Mouse (Mus musculus) forebrain, embryonic 10.5 days (tissue): ENCODE data around the gene Pnmal1. TPM values are rescaled to one million over a fixed set of nuclear protein-coding genes. Genes with fewer than 3 reads are reported as not detected.

ENCODE experiments used
- DNase-seq: peaks from one replicate; pipeline ENCODE4 v3.0.0-alpha.2; 2017; ENCODE audit warnings: low spot score; ENCODE audit errors: extremely low spot score
- H3K27ac ChIP-seq: fragments of 300-500 bp; sonication (generic); 2 replicates; pipeline ENCODE4 v1.5.1; 2016; ENCODE audit warnings: mild to moderate bottlenecking
- H3K27me3 ChIP-seq: fragments of 300-500 bp; sonication (generic); 2 replicates; pipeline ENCODE4 v1.6.1; 2016; ENCODE audit warnings: mild to moderate bottlenecking; ENCODE audit not compliant: poor library complexity, severe bottlenecking
- H3K36me3 ChIP-seq: fragments of 300-500 bp; sonication (generic); replicated peaks from 2 replicates; pipeline ENCODE4 v1.6.1; 2016; ENCODE audit warnings: mild to moderate bottlenecking, moderate library complexity
- H3K4me1 ChIP-seq: fragments of 300-500 bp; sonication (generic); 2 replicates; pipeline ENCODE4 v1.6.1; 2016
- H3K4me3 ChIP-seq: fragments of 300-500 bp; sonication (generic); 2 replicates; pipeline ENCODE4 v1.5.1; 2016; ENCODE audit warnings: mild to moderate bottlenecking, moderate library complexity
- H3K9me3 ChIP-seq: fragments of 300-500 bp; sonication (generic); 2 replicates; pipeline ENCODE4 v1.6.1; 2016; ENCODE audit warnings: mild to moderate bottlenecking, moderate library complexity
- WGBS: fragments of 180-500 bp; shearing (Covaris S2); methylation state at CpG from one replicate; pipeline ENCODE4 v1.1.7; 2016; 5-methylcytosine and 5-hydroxymethylcytosine counted together
- polyA plus RNA-seq: library from polyadenylated mRNA; unstranded; fragments of >200 nt; fragmentation: Nextera tagmentation; extraction: Ambion mirVana; gene quantifications from 2 replicates; pipeline ENCODE4 v1.2.1, GENCODE M21; 2016

Pnmal1 gene
- 7.3 and 9.3 TPM in 2 replicates for polyA plus RNA-seq

DNA sequence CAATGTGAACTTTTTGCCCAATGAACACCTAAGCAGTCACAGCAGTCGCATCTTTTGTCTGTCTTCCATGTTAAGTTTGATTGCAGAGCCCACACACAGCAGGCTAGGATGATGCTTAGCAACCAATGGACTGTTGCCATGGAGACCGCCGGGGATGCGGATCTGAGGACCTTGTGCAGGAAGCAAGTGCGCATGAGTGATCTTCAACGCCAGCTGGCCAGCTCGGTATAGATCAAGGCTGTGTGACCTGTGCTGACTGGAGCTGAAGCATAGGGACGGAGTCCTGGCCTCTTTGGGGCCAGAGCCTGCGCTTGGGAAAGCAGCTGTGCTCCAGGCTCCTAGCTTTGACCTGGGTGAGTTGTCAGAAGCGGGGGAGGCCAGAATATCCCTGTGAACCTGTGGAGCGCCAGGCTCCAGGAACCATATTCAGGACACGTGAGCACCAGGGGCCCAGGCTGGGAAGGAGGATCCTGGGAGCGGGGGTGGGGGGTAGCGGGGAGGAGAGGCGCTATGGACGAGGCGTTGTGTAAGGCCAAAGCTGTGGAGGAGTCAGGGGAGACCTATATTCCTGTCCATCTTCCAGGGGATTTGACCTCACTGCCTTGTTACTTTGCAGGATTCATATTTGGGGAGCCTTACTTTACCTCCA lies at the start of gene Pnmal1:
TSS of gene Pnmal1 (plus strand) at position 141 of the 649 bp plus-strand sequence.
- DNase-seq, result peak; percentile 96
- H3K4me3 ChIP-seq, result peak within 1 kb of the TSS; percentile 50
- H3K36me3 ChIP-seq, result peaks cover 3% of the 10 kb centered on the region; the same call in 1 of the 2 replicates
- peaks cover 10% of the 10 kb centered on the region for H3K27me3 ChIP-seq
- peaks cover 34% of the 10 kb centered on the region for H3K4me1 ChIP-seq
- H3K9me3 ChIP-seq, result no peaks in the 10 kb centered on the region
- peak within 1 kb of the TSS; percentile 88 for H3K27ac ChIP-seq
- 19% methylated on average over 17 of the region's 17 CpGs for WGBS

DNA sequence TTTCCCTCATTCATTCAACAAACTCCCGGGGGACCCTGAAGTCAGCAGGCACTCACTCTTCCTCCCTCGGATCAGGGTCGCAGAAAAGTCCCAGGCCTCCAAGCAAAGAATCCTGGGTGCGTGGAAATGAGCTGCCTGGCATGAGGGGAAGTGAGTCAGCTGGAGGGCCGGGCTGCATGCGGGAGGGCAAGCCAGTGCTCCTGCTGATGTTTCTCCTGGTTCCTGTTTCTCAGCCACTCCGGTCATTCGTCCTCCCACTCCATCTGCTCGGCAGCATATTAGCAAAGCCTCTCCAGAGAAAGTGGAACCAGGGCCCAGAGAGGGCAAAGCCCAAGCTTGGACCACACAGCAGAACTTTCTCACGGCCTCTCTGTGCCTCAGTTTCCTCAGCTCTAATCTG lies 49.6 kb upstream of the Pnmal1 start:
- Histone ChIP-seq H3K36me3 (peaks cover 17% of the 10 kb centered on the region), H3K27me3 (peaks cover 26% of the 10 kb centered on the region; the same call in 1 of the 2 replicates), H3K27ac (no peak overlapping the region), H3K4me1 (peaks cover 30% of the 10 kb centered on the region), H3K4me3 (no peak overlapping the region), H3K9me3 (no peaks in the 10 kb centered on the region)
- no peak for DNase-seq
- 65% methylated on average over 10 of the region's 10 CpGs for WGBS

DNA sequence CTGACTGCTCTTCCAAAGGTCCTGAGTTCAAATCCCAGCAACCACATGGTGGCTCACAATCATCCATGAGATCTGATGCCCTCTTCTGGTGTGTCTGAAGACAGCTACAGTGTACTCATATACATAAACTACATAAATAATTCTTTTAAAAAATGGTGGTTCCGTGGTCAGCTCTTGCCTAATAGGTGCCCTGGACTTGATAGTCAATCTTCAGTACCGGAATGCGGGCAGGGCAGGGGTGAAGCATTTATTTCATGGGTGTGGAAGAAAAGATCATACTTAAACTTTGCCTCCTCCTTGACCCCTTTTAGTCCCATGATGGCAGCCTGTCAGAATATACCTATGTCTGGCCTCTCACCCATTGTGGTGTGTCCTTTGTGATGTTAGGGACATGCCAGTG lies 47.6 kb upstream of the Pnmal1 start:
- Histone ChIP-seq H3K27ac (no peak overlapping the region), H3K4me1 (peaks cover 11% of the 10 kb centered on the region), H3K9me3 (no peaks in the 10 kb centered on the region), H3K36me3 (peaks cover 37% of the 10 kb centered on the region), H3K27me3 (peaks cover 25% of the 10 kb centered on the region; the same call in 1 of the 2 replicates), H3K4me3 (no peak overlapping the region)
- 96% methylated on average over 3 of the region's 3 CpGs for WGBS
- DNase-seq, result no peak

DNA sequence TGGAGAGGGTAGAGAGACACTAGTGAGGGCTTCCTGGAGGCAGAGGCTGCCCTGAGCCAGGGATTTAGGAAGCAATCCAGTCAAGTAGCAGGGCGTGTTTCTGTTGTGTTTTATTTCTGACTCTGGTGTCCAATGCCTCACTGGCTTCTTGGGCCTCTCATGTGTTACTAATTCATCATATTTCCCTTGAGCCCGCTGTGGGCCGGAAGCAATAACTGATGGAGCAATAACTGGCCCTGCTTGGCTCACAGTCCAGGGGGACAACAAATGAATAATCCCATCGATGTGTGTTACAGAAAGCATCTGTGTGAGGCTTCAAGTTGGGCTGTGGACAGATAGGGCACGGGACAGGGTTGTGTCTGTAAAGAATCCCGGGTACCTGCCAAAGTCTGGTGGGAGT lies 47.1 kb upstream of the Pnmal1 start:
- no peaks in the 10 kb centered on the region for H3K9me3 ChIP-seq
- DNase-seq, result no peak
- peaks cover 41% of the 10 kb centered on the region for H3K36me3 ChIP-seq
- peaks cover 10% of the 10 kb centered on the region for H3K4me1 ChIP-seq
- WGBS, result 89% methylated on average over 6 of the region's 6 CpGs
- H3K27ac ChIP-seq, result no peak overlapping the region
- peaks cover 22% of the 10 kb centered on the region; the same call in 1 of the 2 replicates for H3K27me3 ChIP-seq
- H3K4me3 ChIP-seq, result no peak overlapping the region

DNA sequence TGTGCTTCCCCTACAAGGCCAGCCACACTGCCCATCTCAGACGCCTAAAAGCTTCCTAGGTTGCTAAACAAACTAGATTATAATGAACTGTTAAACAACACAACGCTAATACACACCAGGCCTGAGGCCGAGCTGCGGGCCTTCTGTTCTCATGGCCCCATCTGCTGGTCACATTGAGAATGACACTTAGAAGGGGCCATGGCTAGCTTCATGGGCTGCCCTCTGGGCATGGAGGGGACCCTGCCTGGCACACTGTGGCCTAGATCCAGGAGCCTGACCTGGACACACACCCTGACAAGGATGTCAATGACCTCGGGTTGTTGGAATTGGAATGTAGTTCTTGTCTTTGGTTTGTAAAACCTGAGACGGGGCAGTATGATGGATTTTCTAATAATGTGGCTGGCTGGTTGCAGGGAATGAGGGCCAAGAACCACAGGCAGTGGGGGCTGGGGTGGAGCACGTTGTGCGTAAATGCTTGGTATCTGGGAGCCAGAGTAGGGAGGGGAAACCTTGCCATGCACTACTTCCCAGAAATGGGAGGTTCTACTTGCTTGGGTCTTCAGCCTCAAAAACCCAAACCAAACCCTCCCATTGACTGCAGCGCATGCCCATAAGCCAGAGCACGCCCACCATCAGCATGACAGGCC lies 45.5 kb upstream of the Pnmal1 start:
- WGBS, result 43% methylated on average over 10 of the region's 10 CpGs
- H3K4me1 ChIP-seq, result no peaks in the 10 kb centered on the region; the same call in 1 of the 2 replicates
- DNase-seq, result peak; percentile 69
- no peak overlapping the region for H3K27ac ChIP-seq
- peaks cover 57% of the 10 kb centered on the region for H3K36me3 ChIP-seq
- H3K4me3 ChIP-seq, result no peak overlapping the region
- no peaks in the 10 kb centered on the region for H3K9me3 ChIP-seq
- H3K27me3 ChIP-seq, result 0 out of 2 replicates have a peak, but pooled peaks cover 12% of the 10 kb centered on the region

DNA sequence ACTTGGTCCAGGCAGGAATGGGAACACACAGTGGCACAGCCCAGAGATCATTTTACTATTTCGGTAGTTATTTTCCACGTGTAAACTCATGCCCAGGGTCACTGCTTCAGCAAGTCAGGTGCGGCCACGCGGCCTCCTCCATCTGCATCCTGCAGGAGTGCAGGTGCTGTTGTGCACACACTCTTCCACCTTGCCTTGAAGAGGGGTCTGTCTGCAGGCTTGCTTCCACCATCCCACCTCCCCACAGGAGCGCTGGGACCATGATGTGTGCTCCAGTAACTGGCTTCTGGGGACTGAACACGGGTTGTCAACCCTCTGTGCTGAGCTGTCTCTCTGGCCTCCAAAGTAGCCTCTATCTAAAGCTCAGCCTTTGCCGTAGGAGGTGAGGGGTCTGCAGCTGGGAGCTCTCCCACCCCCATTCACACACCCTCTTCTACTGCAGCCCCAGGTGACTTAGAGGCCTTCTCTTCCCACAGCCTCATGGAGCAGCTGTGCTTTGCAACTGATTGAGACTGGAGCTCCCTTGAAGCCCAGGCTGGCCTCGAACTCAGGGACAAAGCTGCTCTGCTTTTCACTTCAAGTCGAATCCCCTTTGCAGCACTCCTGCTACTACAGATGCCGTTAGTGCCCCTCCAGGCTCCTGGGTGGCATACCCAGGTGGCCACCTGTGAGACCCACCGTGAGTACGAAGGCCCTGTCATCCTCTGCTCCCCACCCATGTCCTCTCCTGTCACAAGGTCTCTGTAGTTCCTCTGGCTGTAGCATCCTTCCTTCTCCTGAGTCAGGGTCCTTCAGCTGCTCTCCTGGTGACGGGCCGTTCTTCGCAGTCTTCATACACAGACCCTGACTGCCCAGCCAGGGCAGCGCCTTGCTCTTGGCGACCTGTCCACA lies 44.8 kb upstream of the Pnmal1 start:
- Histone ChIP-seq H3K9me3 (no peaks in the 10 kb centered on the region), H3K36me3 (peaks cover 64% of the 10 kb centered on the region), H3K4me3 (no peak overlapping the region), H3K4me1 (peaks cover 6% of the 10 kb centered on the region), H3K27me3 (0 out of 2 replicates have a peak, but pooled peaks cover 4% of the 10 kb centered on the region), H3K27ac (no peak overlapping the region)
- DNase-seq, result no peak
- 86% methylated on average over 18 of the region's 18 CpGs for WGBS

DNA sequence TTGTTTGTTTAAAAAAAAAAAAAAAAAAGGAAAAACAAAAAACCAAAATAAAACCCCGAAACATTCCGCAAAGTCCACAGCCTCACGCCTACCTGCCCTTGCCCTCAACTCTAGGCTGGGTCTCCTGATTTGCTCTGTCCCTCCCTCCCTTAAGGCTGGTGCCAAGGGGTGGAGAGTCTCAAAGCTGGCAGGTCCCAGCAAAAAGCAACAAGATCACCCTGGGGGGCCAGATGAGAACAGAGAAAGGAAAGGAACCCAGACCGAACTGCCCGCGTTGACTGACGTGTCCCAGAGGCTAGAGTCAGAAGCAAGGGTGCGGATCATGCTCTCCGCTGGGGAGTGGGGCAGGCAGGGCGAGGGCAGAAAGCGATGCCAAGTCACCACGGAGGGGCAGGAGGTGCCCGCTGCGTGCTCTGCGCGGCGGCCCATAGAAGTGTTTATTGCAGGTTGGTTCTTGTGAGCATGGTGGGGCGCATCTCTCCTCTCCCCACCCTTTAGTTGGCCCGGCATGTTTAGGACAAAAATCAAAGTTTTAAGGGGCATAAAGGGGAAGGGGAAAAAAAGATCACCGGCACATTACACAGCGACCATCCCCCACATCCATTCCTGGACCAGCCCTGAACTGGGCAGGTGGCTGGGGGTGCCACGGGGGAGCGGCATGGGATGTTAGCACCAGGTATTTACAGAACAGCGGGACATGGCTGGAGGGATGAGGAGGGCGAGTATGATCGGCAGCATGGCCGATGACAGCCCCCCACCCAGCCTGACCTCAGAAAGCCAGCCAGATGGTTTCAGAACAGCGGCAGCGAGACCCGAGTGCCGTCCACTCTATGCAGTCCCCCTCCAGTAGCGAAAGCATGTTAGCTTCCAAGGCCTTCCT lies 43.8 kb upstream of the Pnmal1 start:
- Histone ChIP-seq H3K4me3 (no peak overlapping the region), H3K9me3 (no peaks in the 10 kb centered on the region), H3K36me3 (peaks cover 72% of the 10 kb centered on the region), H3K4me1 (peaks cover 15% of the 10 kb centered on the region), H3K27ac (no peak overlapping the region), H3K27me3 (no peaks in the 10 kb centered on the region)
- WGBS, result 94% methylated on average over 32 of the region's 32 CpGs
- DNase-seq, result no peak

DNA sequence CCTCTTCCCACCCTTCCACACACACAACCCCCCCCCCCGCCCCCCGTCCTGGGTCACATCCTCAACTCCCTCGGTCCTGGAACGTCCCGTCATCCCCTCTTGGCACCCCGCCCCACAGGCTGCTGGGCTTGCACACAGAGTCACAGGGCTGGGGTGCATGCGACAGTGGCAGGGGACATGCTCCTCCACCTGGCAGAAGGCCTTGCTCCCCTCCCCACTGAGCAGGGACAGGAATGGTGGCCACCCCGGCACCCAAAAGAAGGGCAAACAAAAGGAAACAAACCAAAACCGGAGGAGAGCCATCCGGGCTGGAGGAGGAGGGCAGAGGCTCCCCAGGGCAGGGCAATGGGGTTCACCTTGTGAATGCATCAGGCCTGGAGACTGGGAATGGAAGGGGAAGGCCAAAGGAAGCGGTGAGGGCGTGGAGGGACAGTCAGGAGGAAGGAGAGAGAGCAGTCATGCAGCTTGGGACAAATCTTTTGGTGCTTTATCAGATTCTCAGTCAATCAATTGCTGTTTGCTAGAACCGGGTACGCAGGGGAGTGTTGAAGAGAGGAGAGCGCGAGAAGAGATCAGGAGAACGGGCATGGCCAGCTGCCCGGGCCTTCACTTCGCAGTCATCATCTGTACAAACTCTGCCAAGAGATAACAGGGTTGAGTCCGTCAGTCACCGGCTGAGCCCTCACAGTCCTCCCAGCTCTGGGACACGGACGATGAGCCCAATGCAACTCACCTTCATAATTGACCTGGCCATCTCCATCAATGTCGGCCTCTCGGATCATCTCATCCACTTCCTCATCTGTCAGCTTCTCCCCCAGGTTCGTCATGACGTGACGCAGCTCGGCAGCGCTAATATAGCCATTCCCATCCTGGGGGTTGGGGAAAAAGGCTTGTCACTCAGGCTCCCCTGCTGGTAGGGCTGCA lies 42.9 kb upstream of the Pnmal1 start:
- no peaks in the 10 kb centered on the region for H3K9me3 ChIP-seq
- H3K27me3 ChIP-seq, result no peaks in the 10 kb centered on the region
- no peak for DNase-seq
- peaks cover 24% of the 10 kb centered on the region for H3K4me1 ChIP-seq
- no peak overlapping the region for H3K4me3 ChIP-seq
- peaks cover 81% of the 10 kb centered on the region for H3K36me3 ChIP-seq
- WGBS, result 89% methylated on average over 30 of the region's 30 CpGs
- no peak overlapping the region for H3K27ac ChIP-seq

DNA sequence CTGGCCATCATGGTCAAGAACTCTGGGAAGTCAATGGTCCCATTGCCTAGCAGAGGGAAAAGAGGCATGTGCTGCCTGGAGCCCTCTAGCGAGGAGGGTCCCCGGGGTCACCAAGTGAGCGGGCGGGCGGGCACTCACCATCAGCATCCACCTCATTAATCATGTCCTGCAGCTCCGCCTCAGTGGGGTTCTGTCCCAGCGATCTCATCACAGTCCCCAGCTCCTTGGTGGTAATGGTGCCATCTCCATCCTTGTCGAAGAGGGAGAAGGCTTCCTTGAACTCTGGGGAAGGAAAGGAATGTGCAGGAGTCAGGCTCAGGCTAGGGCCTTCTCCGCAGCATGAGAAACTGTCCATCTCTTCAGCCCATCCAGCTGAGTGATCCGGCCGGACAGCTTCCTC lies 42.0 kb upstream of the Pnmal1 start:
- WGBS, result 93% methylated on average over 11 of the region's 11 CpGs

DNA sequence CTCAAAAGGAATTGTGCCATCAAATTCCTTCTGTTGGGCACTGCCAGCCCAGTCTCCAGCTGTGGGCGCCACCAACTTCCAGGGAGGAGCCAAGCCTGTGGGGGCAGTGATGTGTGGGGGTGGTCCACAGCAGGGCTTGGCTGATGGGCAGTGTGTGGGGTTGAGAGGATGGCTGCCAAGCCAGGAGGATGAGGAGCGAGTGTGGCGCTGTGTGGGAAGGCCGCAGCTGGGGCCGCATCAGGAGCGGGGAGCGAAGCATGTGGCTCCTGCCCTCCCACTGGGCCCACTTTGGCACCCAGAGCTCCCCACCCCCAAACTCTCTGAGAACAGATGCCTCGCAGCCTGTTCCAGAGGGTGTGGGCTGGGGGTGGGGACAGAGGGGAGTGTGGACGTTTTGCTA lies 41.5 kb upstream of the Pnmal1 start:
- Histone ChIP-seq H3K36me3 (peaks cover 87% of the 10 kb centered on the region), H3K4me3 (no peak overlapping the region), H3K4me1 (peaks cover 38% of the 10 kb centered on the region), H3K27me3 (no peaks in the 10 kb centered on the region), H3K9me3 (no peaks in the 10 kb centered on the region), H3K27ac (no peak overlapping the region)
- DNase-seq, result no peak
- WGBS, result 92% methylated on average over 9 of the region's 9 CpGs

More for the DNA sequence above, 42.0 kb upstream of the Pnmal1 start:
- H3K27me3 ChIP-seq, result no peaks in the 10 kb centered on the region
- H3K36me3 ChIP-seq, result peaks cover 88% of the 10 kb centered on the region
- H3K9me3 ChIP-seq, result no peaks in the 10 kb centered on the region
- H3K4me1 ChIP-seq, result peaks cover 32% of the 10 kb centered on the region
- no peak overlapping the region for H3K27ac ChIP-seq
- DNase-seq, result no peak
- H3K4me3 ChIP-seq, result no peak overlapping the region

DNA sequence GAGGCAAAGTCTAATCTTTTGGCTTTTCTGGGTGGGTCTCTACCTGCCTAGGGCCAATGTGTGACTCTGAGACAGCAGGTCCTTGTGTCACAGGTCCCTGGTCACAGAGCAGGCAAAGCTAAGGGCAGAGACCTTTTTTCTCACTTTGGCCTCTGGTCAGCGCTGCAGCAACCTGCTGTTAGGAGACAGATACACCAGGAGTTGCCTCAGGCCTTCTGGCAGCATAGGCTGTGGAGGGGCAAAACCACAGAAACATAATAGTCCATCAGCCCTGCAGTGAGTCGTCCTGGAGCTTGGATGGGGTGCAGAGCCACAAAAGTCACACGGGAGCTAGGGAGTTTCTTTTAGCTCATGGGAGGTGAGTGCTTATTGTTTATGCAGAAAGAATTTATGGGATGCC lies 40.8 kb upstream of the Pnmal1 start:
- no peak overlapping the region for H3K27ac ChIP-seq
- H3K36me3 ChIP-seq, result peaks cover 83% of the 10 kb centered on the region
- H3K4me3 ChIP-seq, result no peak overlapping the region
- no peaks in the 10 kb centered on the region for H3K27me3 ChIP-seq
- no peaks in the 10 kb centered on the region for H3K9me3 ChIP-seq
- 84% methylated on average over 3 of the region's 3 CpGs for WGBS
- no peak for DNase-seq
- H3K4me1 ChIP-seq, result peaks cover 41% of the 10 kb centered on the region
